Mouse (Mus musculus) kidney, postnatal 14 days (tissue): ENCODE data around the gene Sf3b5.
A peak's percentile ranks its signal among the peaks of the same experiment; 100 is the strongest.

Experiments
- DNase-seq: peaks from one replicate; pipeline ENCODE4 v3.0.0; 2022; ENCODE audit warnings: mixed read lengths

Gene Sf3b5

GRCm38 (mm10) chr10:13005043-13005442 is at the start of gene Sf3b5:
Sf3b5 (plus strand) TSS chr10:13005343.
- no peak for DNase-seq

DNA sequence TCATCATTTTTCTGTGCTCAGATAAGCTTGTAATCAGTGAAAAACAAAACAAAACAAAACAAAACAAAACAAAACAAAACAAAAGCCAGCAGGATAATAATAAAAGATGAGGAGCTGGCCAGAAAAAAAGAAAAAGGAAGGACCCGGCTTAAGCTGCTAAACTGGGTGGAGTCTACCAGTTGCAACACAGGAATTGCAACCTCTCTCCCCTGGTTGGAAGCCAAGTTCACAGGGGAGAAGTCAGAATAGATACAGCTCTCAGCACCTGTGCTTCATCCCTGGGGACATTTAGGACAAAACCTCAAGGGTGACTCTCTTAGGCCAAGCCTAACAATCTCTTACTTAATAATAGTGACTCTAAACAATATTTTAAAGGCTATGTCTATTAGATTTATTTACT is 49.3 kb upstream of the Sf3b5 start:
- DNase-seq, result no peak

- no peak for DNase-seq
These were observed 47.9 kb upstream of the Sf3b5 start for GRCm38 (mm10) chr10:12957271-12957670.

DNA sequence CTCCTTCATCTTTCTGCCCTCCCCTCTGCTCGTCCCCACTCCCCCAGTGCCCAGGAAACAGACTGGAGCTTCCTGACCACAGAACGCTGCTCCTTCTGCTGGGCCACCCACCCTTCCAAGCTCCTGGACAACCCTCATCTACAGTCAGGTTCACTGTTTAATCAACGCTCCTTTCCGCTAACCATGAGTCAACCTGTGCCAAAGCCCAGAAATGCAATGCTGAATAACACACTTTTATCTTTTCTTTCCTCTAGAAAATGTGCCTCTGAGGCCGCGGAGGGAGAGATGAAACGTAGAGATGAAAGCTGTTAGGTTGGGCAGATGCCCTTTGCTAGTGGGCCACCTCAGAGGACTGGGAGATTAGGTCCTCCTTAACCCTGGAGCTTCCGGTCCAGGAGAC is 43.6 kb upstream of the Sf3b5 start:
- no peak for DNase-seq

DNA sequence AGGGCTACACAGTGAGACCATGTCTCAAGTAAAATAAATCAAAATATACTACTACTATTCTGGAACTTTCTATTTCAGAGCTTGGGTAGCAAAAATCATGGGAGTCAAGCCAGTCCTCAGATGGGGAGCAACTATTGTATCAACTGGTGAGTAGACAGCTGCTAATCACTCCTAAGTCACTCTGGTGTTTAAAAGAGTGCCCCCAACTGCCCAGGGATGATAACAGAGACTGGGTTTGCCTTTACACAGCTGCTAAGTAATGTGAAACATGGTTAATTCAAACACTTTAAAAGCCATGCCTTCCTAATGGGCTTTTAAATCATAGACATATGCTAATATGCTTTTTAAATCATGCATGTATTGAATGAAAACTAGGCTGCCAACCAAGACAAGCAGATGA is 42.9 kb upstream of the Sf3b5 start:
- no peak for DNase-seq

DNA sequence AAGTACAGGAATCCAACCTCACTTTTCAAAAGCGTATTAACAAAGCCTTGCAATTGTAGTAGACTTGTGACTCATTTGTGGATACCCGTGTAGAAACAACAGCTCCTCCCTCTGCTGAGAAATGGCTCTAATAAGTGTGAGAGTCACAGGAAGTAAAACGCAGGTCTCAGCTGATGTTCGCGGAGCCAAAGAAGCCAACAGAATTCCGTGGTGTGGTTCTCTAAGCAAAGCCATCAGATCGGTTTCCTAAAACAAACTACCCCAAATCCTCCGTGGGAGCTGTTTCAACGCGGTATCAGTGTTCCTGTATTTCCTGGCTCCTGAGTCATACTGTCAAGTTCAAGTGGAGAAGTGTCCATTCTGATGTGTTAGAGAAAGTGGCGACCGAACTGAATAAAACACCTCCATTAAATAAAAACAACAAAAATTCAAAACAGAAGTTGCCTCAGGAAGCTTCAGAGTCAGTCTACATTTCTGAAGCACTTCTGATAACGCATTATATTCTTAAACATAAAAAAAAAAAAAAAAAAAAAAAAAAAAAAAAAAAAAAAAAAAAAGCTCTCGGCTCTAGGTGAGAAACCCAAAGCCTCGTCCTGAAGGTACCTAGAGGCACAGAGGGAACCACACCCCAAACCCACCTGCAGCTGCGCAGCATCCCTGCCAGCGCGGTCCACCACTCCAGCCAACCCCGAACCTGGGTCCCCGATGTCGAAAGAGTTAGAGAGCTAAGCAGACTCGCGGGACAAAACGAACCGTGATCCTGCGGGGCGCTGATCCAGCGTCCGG is 41.6 kb upstream of the Sf3b5 start:
- DNase-seq, result no peak

DNA sequence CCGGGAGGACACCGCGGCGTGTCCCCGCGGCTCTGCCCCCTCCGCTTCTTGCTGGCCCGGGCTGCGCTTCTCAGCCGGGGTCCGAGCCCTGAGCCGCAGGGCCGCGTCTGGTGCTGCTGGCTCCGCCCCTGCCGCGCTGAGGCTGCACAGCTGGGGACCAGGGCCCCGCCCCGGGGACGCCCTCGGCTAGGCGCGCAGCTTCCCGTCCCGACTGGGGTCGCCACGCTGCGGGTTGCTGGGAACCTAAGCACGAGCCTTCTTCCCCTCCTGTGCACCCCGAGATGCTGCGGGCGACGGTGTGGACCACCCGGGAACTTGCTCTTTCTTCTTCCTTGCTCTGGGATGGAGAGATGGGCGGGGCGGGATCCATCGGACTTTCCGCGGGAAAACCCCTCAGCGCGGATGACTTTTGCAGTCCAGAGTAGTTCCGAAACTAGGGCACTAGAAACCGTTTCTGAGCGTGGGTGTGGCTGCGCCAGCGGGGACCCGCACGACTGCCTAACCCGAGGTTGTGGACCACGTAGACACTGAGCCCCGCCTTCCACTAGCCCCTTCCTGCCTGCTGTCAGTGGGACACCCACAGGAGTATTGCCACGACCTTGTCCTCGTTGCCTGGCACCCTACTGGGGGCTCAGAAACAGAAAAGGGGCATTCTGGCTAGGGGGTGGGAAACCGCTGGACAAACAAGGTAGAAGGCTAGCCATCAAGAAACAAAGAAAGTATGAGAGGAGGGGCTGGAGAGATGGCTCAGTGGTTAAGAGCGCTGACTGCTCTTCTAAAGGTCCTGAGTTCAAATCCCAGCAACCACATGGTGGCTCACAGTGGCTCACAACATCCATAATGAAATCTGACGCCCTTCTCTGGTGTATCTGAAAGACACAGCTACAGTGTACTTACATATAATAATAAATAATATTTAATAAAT is 40.7 kb upstream of the Sf3b5 start, which contains the start of gene Stx11:
Gene Stx11, minus strand, starts transcription at position 148 of the 925 bp plus-strand sequence.
- peak; percentile 75 for DNase-seq

GRCm38 (mm10) chr10:12965669-12966180 is 39.4 kb upstream of the Sf3b5 start:
- no peak for DNase-seq

DNA sequence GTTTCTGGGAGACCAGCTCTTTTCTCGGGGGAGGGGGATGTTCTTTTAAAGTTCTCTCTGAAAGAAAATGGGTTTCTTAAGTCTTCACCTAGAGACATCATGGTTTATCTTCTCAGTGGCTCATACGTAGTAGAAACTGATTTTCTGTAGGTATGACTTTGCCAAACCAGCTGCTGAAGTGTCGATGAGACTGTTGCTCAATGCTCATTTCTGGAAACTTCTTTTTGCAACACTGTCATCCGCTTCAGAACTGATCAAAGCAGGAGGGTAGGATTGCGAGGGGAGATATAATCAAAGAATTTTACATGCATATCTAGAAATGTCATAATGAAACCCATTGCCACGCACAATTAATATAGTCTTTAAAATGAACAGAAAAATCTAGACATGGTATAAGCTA is 30.6 kb upstream of the Sf3b5 start:
- no peak for DNase-seq

DNA sequence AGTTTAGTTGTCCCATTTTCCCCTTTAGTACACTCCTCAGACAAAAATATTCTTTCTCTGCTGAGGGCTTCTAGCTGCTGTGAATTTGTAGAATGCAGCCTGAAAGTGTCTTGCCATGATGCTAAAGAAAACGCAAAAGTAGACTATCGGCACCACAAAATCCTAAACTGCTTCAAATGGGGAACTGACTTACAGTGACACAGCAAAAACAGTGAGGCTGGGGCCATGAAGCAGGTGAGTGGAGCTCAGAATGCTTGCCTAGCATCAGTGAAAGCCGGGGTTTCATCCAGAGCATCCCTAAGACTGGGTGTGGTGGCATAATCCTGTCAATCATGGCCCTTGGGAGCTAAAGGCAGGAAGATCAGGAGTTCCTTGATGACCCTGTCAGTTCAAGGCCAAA is 29.7 kb upstream of the Sf3b5 start:
- DNase-seq, result no peak

GRCm38 (mm10) chr10:12975957-12976356 is 29.2 kb upstream of the Sf3b5 start:
- no peak for DNase-seq

DNA sequence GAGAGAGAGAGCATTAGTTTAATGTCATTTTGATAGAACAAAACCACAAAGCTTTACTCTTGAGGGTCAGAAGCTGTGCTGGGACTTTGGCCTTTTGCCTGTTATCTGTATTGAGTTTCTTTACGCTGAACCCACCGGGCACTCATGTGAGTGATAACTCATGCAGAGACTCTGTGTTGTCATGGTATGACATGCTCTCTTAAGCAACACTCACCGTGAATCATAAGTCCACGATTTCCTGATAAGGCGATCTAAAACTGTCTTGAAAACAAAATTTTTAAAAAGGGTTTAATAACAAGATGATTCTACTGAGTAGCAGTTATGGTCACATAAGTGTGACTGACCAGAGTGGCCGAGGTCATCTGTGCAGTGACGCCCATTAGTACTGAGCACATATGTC is 28.6 kb upstream of the Sf3b5 start:
- no peak for DNase-seq

GRCm38 (mm10) chr10:12977787-12978212 is 27.3 kb upstream of the Sf3b5 start:
- DNase-seq, result no peak

DNA sequence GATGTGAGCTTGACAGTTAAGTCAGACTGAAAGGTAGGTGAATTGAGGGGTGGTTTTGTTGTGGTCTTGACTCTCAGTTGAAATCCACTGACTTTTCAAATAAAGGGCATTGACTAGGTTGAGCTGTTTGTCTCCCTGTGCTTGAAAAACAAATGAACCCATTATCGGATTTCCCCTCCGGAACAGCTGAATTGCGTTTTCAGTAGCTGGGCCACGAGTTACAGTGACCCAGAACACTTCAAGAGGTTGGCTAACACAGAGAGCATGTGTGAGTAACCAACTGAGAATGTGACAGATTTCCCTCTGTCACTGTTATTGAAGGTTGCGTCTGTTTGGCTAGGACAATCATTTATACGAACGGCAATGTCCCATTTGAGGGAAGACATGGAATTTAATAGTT is 24.1 kb upstream of the Sf3b5 start:
- DNase-seq, result no peak

DNA sequence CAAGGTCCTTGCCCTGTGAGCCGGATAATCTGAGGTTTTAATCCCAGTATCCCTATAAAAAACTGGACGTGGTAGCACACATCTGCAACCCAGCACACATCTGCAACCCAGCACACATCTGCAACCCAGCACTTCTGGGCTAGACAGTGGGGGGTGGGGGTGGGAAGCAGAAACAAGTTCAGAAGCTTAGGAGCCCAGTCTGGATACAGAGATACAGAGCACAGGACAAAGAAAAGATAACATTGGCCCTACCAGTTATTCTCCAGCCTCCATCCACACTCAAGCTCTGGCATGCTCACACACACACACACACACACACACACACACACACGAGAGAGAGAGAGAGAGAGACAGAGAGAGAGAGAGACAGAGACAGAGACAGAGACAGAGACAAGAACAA is 21.6 kb upstream of the Sf3b5 start:
- DNase-seq, result no peak

- DNase-seq, result no peak
These were observed 20.1 kb upstream of the Sf3b5 start for GRCm38 (mm10) chr10:12985028-12985427.

- DNase-seq, result no peak
These were observed 18.7 kb upstream of the Sf3b5 start for GRCm38 (mm10) chr10:12986485-12986884.

DNA sequence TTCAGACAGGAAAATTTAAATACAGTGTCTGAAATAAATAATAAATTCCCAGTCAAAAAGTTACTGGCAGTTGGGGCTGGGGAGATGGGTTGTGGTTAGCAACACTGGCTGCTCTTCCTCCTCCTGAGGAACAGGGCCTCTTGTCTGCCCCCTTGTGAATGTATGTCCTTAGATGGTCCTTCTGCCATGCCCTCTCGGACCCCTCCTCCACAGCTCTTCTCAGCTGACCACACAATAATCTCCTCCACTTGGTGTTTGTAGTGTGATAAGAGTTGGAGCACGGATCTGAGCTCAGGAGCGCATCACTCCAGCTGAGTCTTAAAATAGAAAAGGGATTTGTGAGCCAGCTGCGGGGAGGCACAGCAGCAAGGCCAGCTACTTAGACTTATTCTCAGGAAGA is 18.2 kb upstream of the Sf3b5 start:
- DNase-seq, result no peak

DNA sequence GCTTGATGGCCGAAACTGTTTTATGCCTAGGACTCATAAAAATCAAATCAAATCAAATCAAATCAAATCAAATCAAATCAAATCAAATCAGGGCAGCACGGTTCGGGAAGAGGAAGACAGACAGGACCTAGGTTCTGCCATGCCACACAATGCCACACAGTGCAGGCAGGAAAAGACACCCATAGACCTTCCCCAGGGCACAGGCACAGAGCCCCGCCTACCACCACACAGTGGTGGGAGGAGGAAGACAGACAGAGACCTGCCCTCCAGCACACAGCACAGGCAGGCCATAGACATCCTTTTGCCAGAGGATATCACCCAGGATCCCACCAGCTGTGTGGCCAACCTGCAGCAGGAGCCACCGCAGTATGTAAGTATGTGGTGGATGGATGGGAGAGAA is 13.2 kb upstream of the Sf3b5 start:
- DNase-seq, result no peak

DNA sequence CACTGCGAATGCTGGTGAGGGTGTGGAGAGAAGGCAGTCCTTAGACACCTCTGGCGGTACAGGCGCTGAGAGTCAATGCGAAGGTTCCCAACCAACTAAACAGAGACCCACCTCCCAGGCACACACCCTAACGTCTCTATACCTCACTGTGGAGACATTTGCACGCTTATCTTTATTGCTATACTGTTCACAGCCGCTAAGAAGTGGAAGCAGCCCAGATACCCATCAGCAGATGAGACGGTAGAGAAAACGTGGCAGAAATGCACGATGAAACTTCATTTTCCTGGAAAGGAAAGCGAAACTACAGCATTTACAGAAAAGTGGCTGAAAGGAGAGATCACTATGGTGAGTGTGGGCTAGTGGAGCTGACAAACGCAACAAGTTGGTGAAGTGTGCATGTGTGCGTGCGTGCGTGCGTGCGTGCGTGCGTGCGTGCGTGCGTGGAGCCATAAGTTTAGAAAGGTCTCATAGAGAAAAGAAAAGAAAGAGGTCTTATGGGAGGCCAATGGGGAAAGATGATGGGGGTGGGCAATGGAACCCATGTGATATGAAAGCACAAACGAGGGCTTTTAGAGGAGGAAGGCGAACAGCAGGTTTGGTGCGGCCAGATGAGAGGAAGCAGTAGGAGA is 11.6 kb upstream of the Sf3b5 start:
- DNase-seq, result no peak

GRCm38 (mm10) chr10:12996736-12997477 is 8.2 kb upstream of the Sf3b5 start:
- peak; percentile 89 for DNase-seq
